Mouse (Mus musculus) forebrain, embryonic 11.5 days (tissue): Measurements from ENCODE around the gene Trmt10b. TPM values are rescaled to one million over a fixed set of nuclear protein-coding genes. Genes with fewer than 3 reads are reported as not detected.

ENCODE experiments used
- polyA plus RNA-seq: library from polyadenylated mRNA; unstranded; fragments of >200 nt; fragmentation: Nextera tagmentation; extraction: Ambion mirVana; gene quantifications from 2 replicates; pipeline ENCODE4 v1.2.1, GENCODE M21; 2014

Trmt10b gene
- polyA plus RNA-seq, 1 experiment from 2014 or later, result 15.4 TPM

Other genes with a start within 250 kb of the Trmt10b start
- 12.5 and 13.3 TPM in 2 replicates for gene Fbxo10, start 212.5 kb upstream of the Trmt10b start, polyA plus RNA-seq
- gene Tomm5, start 189.0 kb upstream of the Trmt10b start, polyA plus RNA-seq, result 172 and 184 TPM in 2 replicates
- 1.3 TPM in 2 replicates for gene Frmpd1, start 112.3 kb upstream of the Trmt10b start, polyA plus RNA-seq
- gene Dcaf10, start 45.0 kb downstream of the Trmt10b start, polyA plus RNA-seq, result 12.3 and 12.6 TPM in 2 replicates
- gene Exosc3, start 45.6 kb downstream of the Trmt10b start, polyA plus RNA-seq, result 98.0 and 113 TPM in 2 replicates
- 79.4 and 87.0 TPM in 2 replicates for gene Slc25a51, start 111.6 kb downstream of the Trmt10b start, polyA plus RNA-seq
- 8.2 and 9.7 TPM in 2 replicates for gene Shb, start 235.3 kb downstream of the Trmt10b start, polyA plus RNA-seq